Mouse (Mus musculus) gastrocnemius, postnatal 10 days (tissue): Measurements from ENCODE around the gene Olfr393. TPM values are rescaled to one million over a fixed set of nuclear protein-coding genes. Genes with fewer than 3 reads are reported as not detected.

ENCODE experiments used
- DNase-seq: peaks from one replicate; pipeline ENCODE4 v3.0.0; 2021; ENCODE audit warnings: mixed read lengths
- long read RNA-seq, 2 experiments: library from polyadenylated mRNA; stranded (forward); transcript quantifications; one replicate each; pipeline ENCODE4 v2.0.0; 2021
- total RNA-seq, 2 experiments: library from RNA; stranded (reverse); gene quantifications; 2 replicates each; pipeline ENCODE4 v1.2.3; 2021

Gene Olfr393
- not detected for total RNA-seq
- long read RNA-seq, experiment 1, result 0 reads
- long read RNA-seq, experiment 2, result 0 reads

- DNase-seq, result no peak
Observed at GRCm38 (mm10) chr11:73851354-73851753, at the start of gene Olfr393. Gene Olfr393 (minus strand): TSS chr11:73851454.

GRCm38 (mm10) chr11:73890671-73891070 is 39.4 kb upstream of the Olfr393 start, which contains the start of gene Olfr394:
Gene Olfr394 (minus strand): TSS chr11:73890771.
- no peak for DNase-seq

- no peak for DNase-seq
Observed at GRCm38 (mm10) chr11:73816949-73817348, 34.3 kb downstream of the Olfr393 start, which contains the start of gene Olfr392. Gene Olfr392 (minus strand): TSS chr11:73817049.

GRCm38 (mm10) chr11:73802952-73803351 is 48.3 kb downstream of the Olfr393 start, which contains the start of gene Olfr391-ps:
Gene Olfr391-ps (minus strand): TSS chr11:73803052.
- no peak for DNase-seq

Other genes starting within 250 kb of the Olfr393 start
- gene Zfp735, start 162.7 kb downstream of the Olfr393 start, total RNA-seq, result not detected
- not detected for gene Olfr389, start 70.7 kb downstream of the Olfr393 start, total RNA-seq
- gene Olfr390, start 68.5 kb downstream of the Olfr393 start, total RNA-seq, result not detected
- gene Olfr391-ps, start 48.4 kb downstream of the Olfr393 start, total RNA-seq, result not detected
- not detected for gene Olfr392, start 34.4 kb downstream of the Olfr393 start, total RNA-seq
- gene Olfr394, start 39.3 kb upstream of the Olfr393 start, total RNA-seq, result not detected
- gene Olfr395, start 57.8 kb upstream of the Olfr393 start, total RNA-seq, result not detected
- not detected for gene Olfr23, start 85.2 kb upstream of the Olfr393 start, total RNA-seq
- gene Olfr397, start 109.4 kb upstream of the Olfr393 start, total RNA-seq, result not detected
- not detected for gene Olfr398, start 139.0 kb upstream of the Olfr393 start, total RNA-seq
- gene Olfr139, start 205.1 kb upstream of the Olfr393 start, total RNA-seq, result not detected
- gene Olfr399, start 205.2 kb upstream of the Olfr393 start, total RNA-seq, result not detected
- not detected for gene Zfp616, start 218.5 kb upstream of the Olfr393 start, total RNA-seq